Mouse (Mus musculus): ENCODE measurements around the gene Nkx6-1.

Nkx6-1 gene

DNA sequence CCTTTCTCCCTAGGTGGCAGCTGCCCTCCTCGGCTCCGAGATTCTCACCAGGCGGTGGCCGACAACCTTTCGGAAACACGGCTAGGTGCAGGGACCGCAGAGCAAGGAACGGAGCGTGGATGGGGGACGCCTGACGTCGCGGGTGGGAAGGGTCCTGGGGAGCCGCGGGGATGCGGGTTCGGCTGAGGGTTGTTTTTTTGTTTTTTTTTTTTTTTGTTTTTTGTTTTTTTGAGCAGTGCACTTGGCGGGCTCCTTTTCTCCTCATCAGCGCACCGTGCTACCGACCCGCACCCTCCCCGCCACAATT is 5.9 kb downstream of the Nkx6-1 start:
- no peak for DNase-seq (ENCODE audit: low read depth)

DNA sequence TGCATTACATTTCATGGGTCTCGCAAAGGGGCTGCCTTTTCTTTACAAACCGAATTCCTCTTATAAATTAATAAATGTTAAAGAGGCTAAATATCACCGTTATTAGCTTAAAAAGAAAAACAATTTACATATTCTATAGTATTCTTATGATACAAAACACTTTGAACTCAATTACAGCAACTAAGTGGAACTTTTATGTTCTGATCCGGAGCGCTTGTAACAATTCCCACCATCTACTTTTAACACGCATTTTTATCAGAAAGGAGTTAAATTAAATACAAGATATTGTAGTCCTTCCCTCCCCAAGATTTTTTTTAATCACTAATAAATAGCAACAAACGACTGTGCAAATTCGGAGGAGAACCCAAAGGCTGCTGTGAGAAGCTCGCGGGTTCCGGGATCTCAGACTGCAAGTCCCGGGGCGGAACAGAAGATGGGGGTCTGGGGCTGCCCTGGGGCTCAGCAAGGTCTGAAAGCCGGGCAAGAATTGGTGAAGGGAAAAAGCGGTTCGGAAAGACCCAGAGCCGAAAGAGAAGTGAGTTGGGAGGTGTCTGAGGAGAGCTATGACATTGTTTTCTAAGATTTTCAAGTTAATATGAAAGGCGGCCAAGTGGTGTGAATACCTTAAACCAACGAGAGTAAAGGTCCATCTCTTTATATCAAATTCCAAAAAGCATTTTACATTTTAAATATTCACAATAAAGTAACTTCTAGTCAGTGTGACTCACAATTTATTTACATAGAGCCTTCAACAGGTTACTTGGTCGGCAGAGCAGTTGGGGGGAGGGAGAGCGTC is 6.4 kb downstream of the Nkx6-1 start:
- DNase-seq (ENCODE audit: low read depth) = no peak

DNA sequence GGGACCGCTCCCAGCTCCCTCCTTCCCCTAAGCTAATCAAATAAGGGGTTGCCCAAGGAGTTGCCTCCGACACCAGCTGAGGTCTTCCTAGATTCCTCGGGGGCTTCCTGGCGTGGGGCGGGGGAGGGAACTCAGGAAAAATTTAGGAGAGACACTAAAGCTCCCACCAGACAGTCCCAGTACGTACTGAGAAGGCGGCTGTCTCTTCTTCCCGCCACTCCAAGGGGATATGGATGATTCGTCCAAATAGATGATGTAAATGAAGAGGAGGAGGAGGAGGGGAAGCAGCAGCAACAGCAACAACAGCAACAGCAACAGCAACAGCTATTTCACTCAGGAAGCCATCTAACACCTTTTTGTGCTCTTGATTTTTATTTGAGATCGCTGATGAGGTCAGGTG is 7.1 kb downstream of the Nkx6-1 start:
- no peak for DNase-seq (ENCODE audit: low read depth)

DNA sequence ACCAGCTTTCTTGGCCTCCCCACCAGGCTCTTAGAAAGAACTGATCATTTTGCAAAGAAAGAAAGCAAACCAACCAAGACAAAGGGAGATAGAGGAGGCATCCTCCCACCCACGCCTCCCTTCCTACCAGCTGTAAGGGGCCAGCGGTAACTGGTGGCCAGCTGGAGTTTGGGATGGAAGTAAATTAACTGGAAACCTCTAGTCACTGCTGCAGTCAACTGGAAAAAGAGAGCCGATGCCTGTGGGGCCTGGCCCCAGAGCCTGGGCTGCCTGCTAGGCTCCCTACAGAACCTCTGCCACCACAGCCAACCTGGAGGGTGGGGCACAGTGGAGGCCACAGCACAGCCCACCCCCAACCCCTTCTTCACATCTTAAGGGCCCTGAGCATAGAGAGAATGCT is 8.7 kb downstream of the Nkx6-1 start:
- DNase-seq (ENCODE audit: low read depth) = no peak

DNA sequence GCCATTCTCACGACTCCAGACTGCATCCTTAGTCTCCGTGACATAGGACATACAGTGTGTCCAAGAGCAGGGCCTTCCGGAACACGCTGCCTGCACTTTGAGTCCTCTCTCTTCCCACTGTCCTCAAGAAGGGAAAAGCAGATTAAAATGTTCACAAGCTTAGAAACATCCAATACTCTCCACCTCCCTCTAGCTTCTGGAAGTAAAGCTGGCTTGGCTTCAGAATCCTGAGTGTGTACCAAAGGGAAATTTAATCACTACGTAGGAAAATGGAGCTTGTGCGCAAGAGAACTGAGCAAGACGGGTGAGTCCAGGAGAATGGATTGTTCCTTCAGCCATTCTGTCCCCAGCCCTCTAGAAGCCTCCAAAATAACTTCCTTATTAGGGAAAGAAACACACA is 9.4 kb downstream of the Nkx6-1 start:
- DNase-seq (ENCODE audit: low read depth) = no peak

DNA sequence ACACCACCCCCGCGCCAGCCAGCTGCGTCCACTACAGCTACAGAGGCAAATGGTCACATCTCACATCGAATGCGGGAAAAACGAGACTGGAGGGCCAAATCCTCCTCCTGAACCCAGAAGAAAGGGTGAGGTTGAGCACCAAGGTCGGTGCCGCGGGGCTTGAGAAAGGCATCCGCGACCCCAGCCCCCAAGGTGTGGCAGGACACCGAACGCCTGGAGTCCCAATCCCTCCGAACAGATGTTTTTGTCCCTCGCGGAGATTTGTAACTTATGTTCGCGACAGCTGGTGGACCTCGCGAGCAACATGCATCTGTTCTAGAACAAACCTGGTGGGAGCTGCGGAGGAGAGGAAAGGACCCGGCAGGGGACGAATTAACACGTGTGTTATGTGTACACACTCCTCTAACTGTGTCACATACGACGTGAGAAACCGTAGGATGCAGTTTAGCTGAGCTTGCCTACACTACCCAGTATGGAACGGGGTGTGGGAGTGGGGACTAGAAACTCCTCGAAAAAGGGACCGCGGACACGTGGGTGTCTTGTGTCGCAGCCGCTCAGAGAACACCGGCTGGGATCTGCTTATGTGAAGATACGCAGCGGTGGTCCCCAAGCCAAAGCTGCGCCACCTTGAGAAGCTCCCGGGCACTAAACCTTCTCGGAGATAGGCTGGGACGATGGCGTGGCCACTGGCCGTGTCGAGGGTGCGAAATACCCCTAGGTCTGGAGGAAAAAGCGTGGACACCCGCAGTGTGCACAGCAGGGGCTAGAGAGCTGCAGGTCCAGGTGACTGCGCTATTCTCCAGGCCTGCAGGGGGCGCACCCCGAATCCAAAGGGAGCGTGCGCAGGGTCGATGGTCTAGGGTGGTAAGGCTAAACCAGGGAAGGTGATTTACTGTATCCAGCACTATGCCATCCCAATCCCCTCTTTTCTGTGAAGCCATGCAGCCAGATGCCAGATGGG is 16.8 kb downstream of the Nkx6-1 start:
- no peak for DNase-seq (ENCODE audit: low read depth)

DNA sequence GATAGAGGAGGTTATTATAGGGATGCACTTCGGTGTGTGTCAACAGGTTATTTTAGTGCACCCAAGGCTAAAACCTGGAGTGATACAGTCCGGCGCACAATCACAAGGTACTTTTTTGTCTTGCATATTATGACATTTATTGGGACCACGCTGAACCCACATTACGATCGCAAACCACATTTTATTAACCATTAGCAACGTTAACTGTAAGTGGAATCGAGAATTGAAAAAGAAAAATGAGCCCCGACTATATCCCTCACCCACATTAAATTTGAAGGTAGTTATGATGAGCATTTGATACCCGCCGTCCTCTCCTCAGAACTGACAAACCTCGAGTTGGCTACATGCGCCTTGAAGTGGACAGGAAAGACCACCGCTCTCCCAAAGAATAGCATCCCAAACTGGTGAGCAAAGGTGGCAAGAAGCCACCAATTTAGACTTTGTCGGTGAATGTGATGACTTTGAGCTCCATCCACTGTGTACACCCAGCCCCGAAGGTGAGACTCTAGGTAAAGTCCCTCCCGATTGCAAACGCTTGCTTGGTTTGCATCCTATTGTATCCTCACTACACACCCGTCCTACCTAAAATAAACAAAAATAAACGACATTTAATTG is 17.7 kb downstream of the Nkx6-1 start:
- DNase-seq (ENCODE audit: low read depth) = no peak

DNA sequence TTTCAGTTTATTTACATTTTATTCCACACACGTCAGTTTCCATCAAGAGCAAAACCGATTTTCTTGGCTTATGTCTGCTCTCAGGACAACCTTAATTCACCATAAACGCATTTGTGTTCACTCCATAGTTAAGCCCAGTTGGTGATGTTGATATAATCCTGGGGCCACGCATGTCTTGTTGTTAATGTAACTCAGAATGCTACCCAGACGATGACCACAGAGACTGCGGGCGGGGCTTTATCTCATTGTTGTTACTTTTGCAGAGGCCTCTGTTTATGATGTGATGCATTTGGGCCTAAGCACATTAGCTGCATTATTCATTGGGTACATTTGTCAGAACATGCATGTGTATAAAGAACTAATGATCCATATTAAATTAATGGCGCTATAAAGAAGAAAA is 19.7 kb downstream of the Nkx6-1 start:
- DNase-seq (ENCODE audit: low read depth) = no peak

DNA sequence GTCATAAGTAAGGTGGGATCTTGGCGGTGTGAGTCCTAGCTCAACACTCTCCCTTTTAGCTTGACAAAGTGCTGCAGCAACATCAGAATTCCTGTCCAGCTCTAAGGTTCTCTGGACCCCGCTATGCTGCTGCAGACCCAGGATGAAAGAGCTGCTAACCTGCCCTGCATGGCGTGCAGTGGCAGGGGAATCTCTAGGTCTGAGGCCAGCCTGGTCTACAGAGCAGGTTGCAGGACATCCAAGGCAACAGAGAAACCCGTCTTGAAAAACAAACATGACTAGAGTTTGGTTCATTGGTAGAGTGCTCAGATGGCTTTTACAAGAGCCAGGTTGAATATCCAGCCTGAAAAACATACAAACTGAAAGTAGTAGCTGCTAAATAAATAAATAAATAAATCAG is 26.7 kb downstream of the Nkx6-1 start:
- DNase-seq (ENCODE audit: low read depth) = no peak

All from fibroblast of lung, adult 2 months (primary cell).